Mouse (Mus musculus) limb, embryonic 11.5 days (tissue): ENCODE results near the gene Il3ra. TPM values are rescaled to one million over a fixed set of nuclear protein-coding genes. Genes with fewer than 3 reads are reported as not detected.

Experiments used
- ATAC-seq: fragments of 200-750 bp; cut with Nextera tagmentation; 2 replicates; pipeline ENCODE4 v1.8.0; 2017; ENCODE audit warnings: low read depth; ENCODE audit not compliant: insufficient number of reproducible peaks, low FRiP score, low TSS enrichment
- DNase-seq: peaks from one replicate; pipeline ENCODE4 v3.0.0-alpha.2; 2015; ENCODE audit warnings: low spot score
- H3K27ac ChIP-seq: fragments of 300-500 bp; sonication (generic); replicated peaks from 2 replicates; pipeline ENCODE4 v1.5.1; 2014; ENCODE audit warnings: low read depth, mild to moderate bottlenecking, low read length
- H3K27me3 ChIP-seq: fragments of 300-500 bp; sonication (generic); 2 replicates; pipeline ENCODE4 v1.6.1; 2014; ENCODE audit warnings: mild to moderate bottlenecking, low read length, mixed read lengths; ENCODE audit not compliant: control insufficient read depth, insufficient read depth
- H3K36me3 ChIP-seq: fragments of 300-500 bp; sonication (generic); 2 replicates; pipeline ENCODE4 v1.6.1; 2014; ENCODE audit warnings: mild to moderate bottlenecking, low read length, moderate library complexity, mixed read lengths; ENCODE audit not compliant: control insufficient read depth, insufficient read depth
- H3K4me1 ChIP-seq: fragments of 300-500 bp; sonication (generic); 2 replicates; pipeline ENCODE4 v1.6.1; 2014; ENCODE audit warnings: low read length, mixed read lengths; ENCODE audit not compliant: control insufficient read depth, insufficient read depth
- H3K4me2 ChIP-seq: fragments of 300-500 bp; sonication (generic); 2 replicates; pipeline ENCODE4 v1.6.1; 2014; ENCODE audit warnings: low read depth, mild to moderate bottlenecking, moderate library complexity; ENCODE audit not compliant: severe bottlenecking
- H3K4me3 ChIP-seq: fragments of 300-500 bp; sonication (generic); 2 replicates; pipeline ENCODE4 v1.5.1; 2014; ENCODE audit warnings: low read depth, low read length
- H3K9ac ChIP-seq: fragments of 300-500 bp; sonication (generic); 2 replicates; pipeline ENCODE4 v1.6.1; 2014; ENCODE audit warnings: mild to moderate bottlenecking, low read length
- H3K9me3 ChIP-seq: fragments of 300-500 bp; sonication (generic); 2 replicates; pipeline ENCODE4 v1.6.1; 2016; ENCODE audit warnings: low read length; ENCODE audit not compliant: control insufficient read depth
- WGBS: fragments of 180-500 bp; shearing (Covaris S2); extraction: QIAGEN DNeasy Blood & Tissue Kit; methylation state at CpG from one replicate; pipeline ENCODE4 v1.1.7; 2014; 5-methylcytosine and 5-hydroxymethylcytosine counted together
- polyA plus RNA-seq: library from polyadenylated mRNA; unstranded; fragments of >200 nt; fragmentation: Nextera tagmentation; extraction: Ambion mirVana; gene quantifications from 2 replicates; pipeline ENCODE4 v1.2.1, GENCODE M21; 2014

Il3ra gene
- polyA plus RNA-seq, 1 experiment from 2014 or later, result 3.1 TPM

GRCm38 (mm10) chr14:14347836-14348621 is 2.0 kb downstream of the Il3ra start:
- Histone ChIP-seq H3K4me2 (no peak overlapping the region), H3K9ac (no peak overlapping the region), H3K36me3 (peaks cover 6% of the 10 kb centered on the region; the same call in 1 of the 2 replicates), H3K4me3 (no peak overlapping the region), H3K27me3 (no peaks in the 10 kb centered on the region), H3K4me1 (no peaks in the 10 kb centered on the region), H3K27ac (no peak overlapping the region), H3K9me3 (peaks cover 41% of the 10 kb centered on the region)
- whole genome bisulfite sequencing, result 94% methylated on average over 14 of the region's 14 CpGs
- DNase-seq (peak; percentile 30), ATAC-seq (no peak)

- Histone ChIP-seq H3K27ac (no peak overlapping the region), H3K36me3 (peaks cover 6% of the 10 kb centered on the region; the same call in 1 of the 2 replicates), H3K9ac (no peak overlapping the region), H3K4me2 (no peak overlapping the region), H3K4me1 (no peaks in the 10 kb centered on the region), H3K27me3 (no peaks in the 10 kb centered on the region), H3K9me3 (peaks cover 41% of the 10 kb centered on the region), H3K4me3 (no peak overlapping the region)
- ATAC-seq (no peak), DNase-seq (peak; percentile 25)
- WGBS, result 96% methylated on average over 26 of the region's 26 CpGs
Measured at GRCm38 (mm10) chr14:14348674-14349401, 2.8 kb downstream of the Il3ra start.

DNA sequence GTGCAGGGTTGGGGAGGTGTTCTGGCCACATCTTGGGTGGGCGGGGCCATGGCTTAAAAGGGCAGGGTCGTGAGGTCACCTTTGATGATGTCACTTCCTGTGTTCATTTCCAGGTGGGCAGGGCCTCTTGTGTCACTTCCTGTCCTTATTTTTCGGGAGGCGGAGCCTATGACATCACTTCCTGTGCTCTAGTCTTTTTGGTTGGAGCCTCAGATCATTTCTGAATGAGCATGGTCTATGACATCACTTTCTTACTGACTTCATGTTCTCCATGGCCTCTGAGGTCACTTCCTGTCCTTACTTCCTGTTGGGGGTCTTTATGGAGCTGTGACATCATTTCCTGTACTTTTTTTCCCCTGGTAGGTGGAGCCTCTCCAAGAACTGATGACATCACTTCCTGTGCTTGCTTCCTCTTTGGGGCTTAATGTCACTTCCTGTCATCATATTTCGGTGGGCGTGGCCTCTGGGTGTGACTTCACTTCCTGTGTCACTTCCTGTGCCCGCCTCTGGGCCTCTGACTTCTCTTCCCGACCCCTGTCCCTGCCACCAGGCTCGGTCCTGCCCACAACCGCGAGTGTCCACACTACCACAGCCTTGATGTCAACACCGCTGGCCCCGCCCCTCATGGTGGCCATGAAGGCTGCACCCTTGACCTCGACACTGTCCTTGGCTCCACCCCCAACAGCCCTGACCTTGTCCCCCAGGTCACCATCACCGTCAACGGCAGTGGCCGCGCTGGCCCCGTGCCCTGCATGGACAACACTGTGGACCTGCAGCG is 3.6 kb downstream of the Il3ra start:
- no peak overlapping the region for H3K9ac ChIP-seq
- no peaks in the 10 kb centered on the region for H3K4me1 ChIP-seq
- peaks cover 6% of the 10 kb centered on the region; the same call in 1 of the 2 replicates for H3K36me3 ChIP-seq
- peak; percentile 34 for DNase-seq
- H3K27me3 ChIP-seq, result no peaks in the 10 kb centered on the region
- no peak overlapping the region for H3K4me3 ChIP-seq
- no peak overlapping the region for H3K27ac ChIP-seq
- no peak overlapping the region for H3K4me2 ChIP-seq
- H3K9me3 ChIP-seq, result peaks cover 39% of the 10 kb centered on the region
- no peak for ATAC-seq
- 97% methylated on average over 20 of the region's 20 CpGs for WGBS

- DNase-seq (no peak), ATAC-seq (no peak)
- Histone ChIP-seq H3K4me2 (no peak overlapping the region), H3K9me3 (peaks cover 44% of the 10 kb centered on the region), H3K4me1 (no peaks in the 10 kb centered on the region), H3K9ac (no peak overlapping the region), H3K27ac (no peak overlapping the region), H3K4me3 (no peak overlapping the region), H3K36me3 (peaks cover 6% of the 10 kb centered on the region; the same call in 1 of the 2 replicates), H3K27me3 (no peaks in the 10 kb centered on the region)
- 95% methylated on average over 28 of the region's 29 CpGs for WGBS
Measured at GRCm38 (mm10) chr14:14350263-14351147, 4.4 kb downstream of the Il3ra start.

GRCm38 (mm10) chr14:14351148-14351455 is 5.0 kb downstream of the Il3ra start:
- ATAC-seq (no peak), DNase-seq (no peak)
- H3K27ac ChIP-seq, result no peak overlapping the region
- H3K9ac ChIP-seq, result no peak overlapping the region
- H3K4me1 ChIP-seq, result no peaks in the 10 kb centered on the region
- H3K4me3 ChIP-seq, result no peak overlapping the region
- 91% methylated on average over 7 of the region's 7 CpGs for WGBS
- H3K9me3 ChIP-seq, result peaks cover 44% of the 10 kb centered on the region
- H3K27me3 ChIP-seq, result no peaks in the 10 kb centered on the region
- H3K4me2 ChIP-seq, result no peak overlapping the region
- peaks cover 6% of the 10 kb centered on the region; the same call in 1 of the 2 replicates for H3K36me3 ChIP-seq

- H3K27ac ChIP-seq, result no peak overlapping the region
- H3K4me3 ChIP-seq, result no peak overlapping the region
- no peak overlapping the region for H3K4me2 ChIP-seq
- ATAC-seq (no peak), DNase-seq (no peak)
- peaks cover 6% of the 10 kb centered on the region; the same call in 1 of the 2 replicates for H3K36me3 ChIP-seq
- H3K27me3 ChIP-seq, result no peaks in the 10 kb centered on the region
- no peaks in the 10 kb centered on the region for H3K4me1 ChIP-seq
- H3K9me3 ChIP-seq, result peaks cover 40% of the 10 kb centered on the region
- 94% methylated on average over 9 of the region's 9 CpGs for WGBS
- no peak overlapping the region for H3K9ac ChIP-seq
Measured at GRCm38 (mm10) chr14:14351721-14352590, 5.9 kb downstream of the Il3ra start.

DNA sequence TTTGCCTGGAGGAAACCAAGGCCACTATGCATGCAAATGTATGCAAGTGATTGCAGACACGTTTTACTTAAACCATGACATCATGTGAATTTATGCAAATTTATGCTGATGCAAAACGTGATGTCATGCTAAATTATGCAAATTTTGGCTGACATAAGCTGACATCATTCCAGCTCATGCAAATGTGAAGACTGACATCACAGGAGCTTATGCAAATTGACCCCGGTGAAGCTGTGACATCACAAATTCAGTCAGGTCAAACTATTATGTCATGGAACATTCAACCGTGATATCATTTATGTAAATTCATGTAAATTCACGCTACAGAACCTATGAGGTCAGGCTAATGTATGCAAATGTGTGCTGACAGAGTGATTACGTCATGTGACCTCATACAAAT is 6.5 kb downstream of the Il3ra start:
- no peak overlapping the region for H3K9ac ChIP-seq
- H3K36me3 ChIP-seq, result peaks cover 6% of the 10 kb centered on the region; the same call in 1 of the 2 replicates
- no peak for ATAC-seq
- no peaks in the 10 kb centered on the region for H3K27me3 ChIP-seq
- H3K27ac ChIP-seq, result no peak overlapping the region
- H3K9me3 ChIP-seq, result peaks cover 36% of the 10 kb centered on the region
- no peak for DNase-seq
- H3K4me3 ChIP-seq, result no peak overlapping the region
- H3K4me2 ChIP-seq, result no peak overlapping the region
- no peaks in the 10 kb centered on the region for H3K4me1 ChIP-seq
- WGBS, result 81% methylated on average over 6 of the region's 6 CpGs
